Mouse (Mus musculus) bone marrow, adult 2 months (tissue): Measurements from ENCODE around the gene Nalcn. TPM values are rescaled to one million over a fixed set of nuclear protein-coding genes. Genes with fewer than 3 reads are reported as not detected.

Experiments
- H3K27ac ChIP-seq: fragments of 200-500 bp; 2 replicates; pipeline ENCODE4 v1.5.1; 2012; ENCODE audit warnings: low read depth, mild to moderate bottlenecking, control low read depth, inconsistent platforms, low read length; ENCODE audit not compliant: control insufficient read depth, poor library complexity, insufficient read depth
- H3K4me1 ChIP-seq: fragments of 200-500 bp; 2 replicates; pipeline ENCODE4 v1.6.1; 2011; ENCODE audit warnings: low read length; ENCODE audit not compliant: control insufficient read depth, insufficient read depth
- H3K4me3 ChIP-seq: fragments of 200-500 bp; replicated peaks from 2 replicates; pipeline ENCODE3; 2011; ENCODE audit warnings: mild to moderate bottlenecking, low read depth, low read length, control low read depth; ENCODE audit not compliant: control insufficient read depth
- CTCF ChIP-seq: fragments of 200-500 bp; IDR thresholded peaks from 2 replicates; pipeline ENCODE4 v1.5.1; 2011; ENCODE audit warnings: low read length, control low read depth; ENCODE audit not compliant: control insufficient read depth, insufficient read depth
- POLR2A ChIP-seq: fragments of 200-500 bp; IDR thresholded peaks from 2 replicates; pipeline ENCODE4 v1.6.1; 2011; ENCODE audit warnings: low read depth, mild to moderate bottlenecking, control low read depth, low read length, borderline replicate concordance; ENCODE audit not compliant: control insufficient read depth
- WGBS: fragments of 180-500 bp; shearing (Covaris S2); methylation state at CpG from one replicate; pipeline ENCODE4 v1.1.7; 2018; 5-methylcytosine and 5-hydroxymethylcytosine counted together
- polyA plus RNA-seq: library from polyadenylated mRNA; stranded (reverse); fragments of >200 nt; gene quantifications from 2 replicates; pipeline ENCODE4 v1.2.4, GENCODE M21; 2011; ENCODE audit warnings: low replicate concordance; ENCODE audit not compliant: missing spikeins, insufficient read depth, insufficient read length

Nalcn gene
- polyA plus RNA-seq, 1 experiment, result not detected

DNA sequence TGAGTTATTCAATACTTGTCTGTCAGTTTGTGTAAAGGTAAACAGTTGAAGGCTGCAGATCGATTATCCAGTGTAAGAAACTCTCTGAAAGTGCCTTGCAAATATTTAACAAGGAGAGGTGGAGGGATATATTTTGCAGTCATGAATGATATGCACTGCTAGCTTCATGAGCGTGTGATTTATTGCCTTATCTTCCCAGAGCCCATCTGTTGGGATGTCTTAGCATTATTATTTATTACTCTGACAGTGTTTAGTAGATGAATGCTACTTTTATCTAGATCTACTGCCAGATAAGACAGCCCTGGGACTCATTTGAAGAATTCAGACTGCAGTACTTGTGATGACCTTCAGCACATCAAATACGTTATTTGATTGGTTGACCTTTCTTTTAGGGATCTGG is 31.7 kb downstream of the Nalcn start:
- no peak overlapping the region for H3K4me3 ChIP-seq
- no peak overlapping the region for H3K27ac ChIP-seq
- WGBS, result 70% methylated on average over 3 of the region's 3 CpGs
- TF ChIP-seq CTCF, result no peak
- TF ChIP-seq POLR2A, result no peak
- H3K4me1 ChIP-seq, result no peaks in the 10 kb centered on the region

DNA sequence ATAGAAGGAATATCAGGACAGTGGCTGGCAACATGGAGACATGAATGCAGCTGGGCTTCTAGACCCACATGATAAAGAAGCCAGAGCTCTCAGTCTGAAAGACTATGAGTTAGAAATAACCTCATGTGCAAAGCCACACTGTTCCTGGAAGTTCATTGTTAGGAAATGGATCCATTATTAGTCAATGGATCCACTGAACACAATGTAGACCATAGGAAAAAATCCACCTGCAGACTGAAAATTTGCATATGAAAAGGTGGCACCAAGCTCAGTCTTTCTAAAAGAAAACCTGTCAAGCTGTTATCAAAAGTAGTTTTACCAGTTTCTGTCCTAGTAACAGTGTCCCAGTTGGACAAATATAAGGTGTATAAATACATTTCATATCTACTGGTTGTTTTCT is 39.5 kb downstream of the Nalcn start:
- Histone ChIP-seq H3K4me1 (no peaks in the 10 kb centered on the region), H3K27ac (no peak overlapping the region), H3K4me3 (no peak overlapping the region)
- TF ChIP-seq POLR2A (no peak), CTCF (no peak)

DNA sequence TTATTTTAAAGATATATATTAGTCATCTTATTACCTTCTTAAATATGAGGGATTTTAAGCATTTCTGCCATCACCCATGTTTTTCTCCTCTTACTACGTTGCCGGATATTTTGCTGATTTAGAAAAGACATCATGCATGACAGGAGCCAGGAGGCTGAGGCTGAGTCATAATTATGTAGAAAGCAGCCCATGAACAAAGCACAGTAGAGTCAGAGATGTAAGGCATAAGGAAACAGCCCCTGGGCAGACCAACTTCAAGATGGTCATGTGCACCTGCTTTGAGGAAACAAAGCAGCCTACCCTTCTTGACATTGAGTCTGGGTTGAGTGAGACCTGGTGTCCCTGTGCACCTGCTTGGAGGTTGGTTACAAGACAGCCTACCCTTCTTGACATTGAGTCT is 44.5 kb downstream of the Nalcn start:
- WGBS, result 92% methylated on average over 2 of the region's 2 CpGs
- TF ChIP-seq POLR2A, result no peak
- TF ChIP-seq CTCF, result no peak
- H3K27ac ChIP-seq, result no peak overlapping the region
- H3K4me3 ChIP-seq, result no peak overlapping the region
- H3K4me1 ChIP-seq, result no peaks in the 10 kb centered on the region

DNA sequence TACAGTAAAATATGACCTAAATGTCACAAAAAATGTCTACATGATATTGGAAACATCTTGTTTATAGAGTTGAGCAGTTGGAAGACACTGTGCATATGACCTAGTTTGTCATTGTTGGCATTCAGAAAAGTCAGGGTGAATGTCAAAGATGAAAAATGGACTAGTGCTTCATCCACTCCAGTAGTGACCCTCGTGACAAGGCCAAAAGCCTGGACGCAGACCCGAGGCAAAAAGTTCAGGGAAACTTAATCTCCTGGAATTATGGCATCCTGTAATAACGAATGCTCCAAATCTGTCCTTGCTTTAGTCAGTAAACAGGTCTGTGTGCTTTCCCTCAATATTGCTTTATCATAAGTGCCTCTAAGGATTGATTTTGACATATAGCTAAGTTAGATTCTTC is 51.6 kb downstream of the Nalcn start:
- Histone ChIP-seq H3K27ac (no peak overlapping the region), H3K4me1 (no peaks in the 10 kb centered on the region), H3K4me3 (no peak overlapping the region)
- WGBS, result 68% methylated on average over 4 of the region's 4 CpGs
- TF ChIP-seq POLR2A (no peak), CTCF (no peak)

DNA sequence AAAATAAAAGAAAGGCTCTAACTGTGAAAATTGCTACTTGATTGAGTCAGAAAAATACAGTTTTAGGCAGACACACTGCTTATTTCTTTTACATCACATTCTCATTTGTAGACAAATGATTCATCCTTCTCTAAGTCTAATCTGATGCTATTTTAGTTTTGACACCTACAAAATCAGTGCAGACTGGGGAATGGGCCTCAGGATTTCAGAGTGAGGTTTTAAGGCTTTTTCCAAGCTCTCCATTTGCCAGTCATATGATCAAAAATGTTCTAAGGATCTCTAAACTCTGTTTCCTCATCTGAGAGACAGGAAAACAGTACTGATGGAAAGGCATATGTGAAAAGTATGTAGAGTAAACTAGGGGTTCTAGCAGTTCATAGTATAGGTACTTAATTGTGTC is 52.0 kb downstream of the Nalcn start:
- H3K4me1 ChIP-seq, result no peaks in the 10 kb centered on the region
- no peak overlapping the region for H3K4me3 ChIP-seq
- H3K27ac ChIP-seq, result no peak overlapping the region
- no peak for TF ChIP-seq POLR2A
- no peak for TF ChIP-seq CTCF

DNA sequence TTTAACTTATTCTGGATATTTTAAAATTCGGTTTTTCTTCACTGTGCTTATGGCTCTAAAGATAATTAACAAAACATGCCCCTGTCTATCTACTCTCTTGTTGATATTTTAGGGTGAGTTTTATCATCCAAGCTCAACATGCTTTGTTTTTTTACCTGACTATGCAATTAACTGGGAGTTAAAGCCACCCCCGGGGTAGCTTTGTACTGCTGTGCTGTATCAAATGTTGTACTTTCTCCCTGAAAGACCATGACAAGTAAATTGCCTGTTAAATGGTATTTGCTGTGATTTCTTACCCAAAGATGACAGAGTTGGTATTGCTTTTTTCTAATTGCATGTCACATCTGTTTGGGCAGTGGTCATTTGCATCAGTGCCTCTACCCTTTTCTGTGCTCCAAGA is 60.3 kb downstream of the Nalcn start:
- no peak overlapping the region for H3K4me3 ChIP-seq
- no peak overlapping the region for H3K27ac ChIP-seq
- H3K4me1 ChIP-seq, result no peaks in the 10 kb centered on the region
- TF ChIP-seq CTCF (no peak), POLR2A (no peak)
- 65% methylated on average over 2 of the region's 2 CpGs for WGBS

DNA sequence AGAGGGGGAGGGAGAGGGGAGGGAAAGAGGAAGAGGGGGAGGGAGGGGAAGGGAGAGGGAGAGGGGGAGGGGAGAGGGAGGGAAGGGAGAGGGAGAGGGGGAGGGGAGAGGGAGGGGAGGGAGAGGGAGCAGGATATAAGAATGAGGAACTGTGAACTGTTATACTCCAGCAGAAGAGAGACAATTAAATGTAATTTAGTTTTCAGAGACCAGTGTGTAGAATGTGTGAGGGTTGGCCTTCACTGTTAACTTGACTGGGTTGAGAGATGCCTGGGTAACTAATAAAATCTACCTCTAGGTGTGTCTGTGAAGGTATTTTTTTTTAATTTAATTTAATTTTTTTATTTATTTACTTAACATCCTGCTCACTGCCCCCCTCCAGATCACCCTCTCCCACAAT is 71.4 kb downstream of the Nalcn start:
- TF ChIP-seq CTCF (no peak), POLR2A (no peak)
- Histone ChIP-seq H3K4me3 (no peak overlapping the region), H3K27ac (no peak overlapping the region), H3K4me1 (no peaks in the 10 kb centered on the region)

DNA sequence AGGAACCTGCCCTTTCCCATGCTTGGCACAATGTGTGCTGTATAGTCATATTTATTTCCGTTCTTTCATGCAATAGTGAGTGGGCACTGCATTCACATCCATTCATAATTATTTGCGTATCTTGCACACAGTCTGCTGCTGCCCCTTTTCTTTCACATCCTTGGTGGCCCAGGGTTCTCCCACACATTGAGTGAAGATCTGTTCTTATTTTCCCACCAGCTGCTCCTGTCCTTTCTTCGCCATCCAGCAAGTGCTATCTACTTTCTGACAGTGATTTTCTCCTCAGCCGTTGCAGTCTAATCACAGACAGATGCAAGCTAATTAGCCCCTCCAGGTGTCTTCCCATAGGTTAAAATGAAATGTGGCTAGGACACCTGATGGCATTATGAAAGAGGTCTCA is 72.0 kb downstream of the Nalcn start:
- TF ChIP-seq POLR2A, result no peak
- TF ChIP-seq CTCF, result no peak
- no peaks in the 10 kb centered on the region for H3K4me1 ChIP-seq
- 75% methylated on average over 4 of the region's 4 CpGs for WGBS
- H3K4me3 ChIP-seq, result no peak overlapping the region
- H3K27ac ChIP-seq, result no peak overlapping the region

DNA sequence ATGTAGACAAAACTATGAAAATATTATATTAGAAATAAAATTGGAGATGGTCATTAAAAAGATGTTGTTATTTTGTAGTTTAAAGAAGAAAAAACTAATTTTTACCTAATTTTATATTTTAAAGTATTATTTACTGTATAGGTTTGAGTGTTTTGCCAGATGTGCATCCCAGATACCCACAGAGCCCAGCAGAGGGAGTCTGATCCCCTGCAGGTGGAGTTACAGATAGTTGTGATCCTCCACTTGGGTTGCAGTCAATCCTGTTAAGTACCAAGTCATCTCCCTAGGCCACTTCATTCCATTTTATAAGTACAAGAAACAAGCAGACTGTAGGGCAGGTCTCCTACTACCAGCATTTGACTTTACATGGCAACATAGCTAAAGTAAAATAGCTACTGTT is 84.6 kb downstream of the Nalcn start:
- TF ChIP-seq POLR2A (no peak), CTCF (no peak)

DNA sequence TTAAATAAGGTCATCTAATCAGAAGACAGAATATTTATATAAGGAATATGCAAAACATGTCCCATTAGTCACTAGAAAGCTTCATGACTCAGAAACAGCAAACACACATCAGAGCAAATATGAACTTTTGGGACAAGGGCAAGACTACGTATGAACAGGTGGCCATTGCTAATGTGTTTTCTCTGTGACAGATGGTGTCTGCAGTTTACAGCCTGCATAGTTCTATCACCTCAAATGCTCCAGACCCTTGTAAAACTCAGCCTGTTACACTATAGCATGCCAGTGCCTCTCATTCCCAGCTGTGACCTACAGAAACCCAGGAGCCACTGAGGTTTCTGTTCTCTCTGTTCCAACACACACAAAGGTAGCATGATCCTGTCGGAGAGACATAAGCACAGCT is 91.3 kb downstream of the Nalcn start:
- Histone ChIP-seq H3K4me3 (no peak overlapping the region), H3K4me1 (no peaks in the 10 kb centered on the region), H3K27ac (no peak overlapping the region)
- WGBS, result 78% methylated on average over 2 of the region's 2 CpGs
- TF ChIP-seq POLR2A (no peak), CTCF (no peak)

More for the DNA sequence above, 84.6 kb downstream of the Nalcn start:
- Histone ChIP-seq H3K27ac (no peak overlapping the region), H3K4me1 (no peaks in the 10 kb centered on the region), H3K4me3 (no peak overlapping the region)

DNA sequence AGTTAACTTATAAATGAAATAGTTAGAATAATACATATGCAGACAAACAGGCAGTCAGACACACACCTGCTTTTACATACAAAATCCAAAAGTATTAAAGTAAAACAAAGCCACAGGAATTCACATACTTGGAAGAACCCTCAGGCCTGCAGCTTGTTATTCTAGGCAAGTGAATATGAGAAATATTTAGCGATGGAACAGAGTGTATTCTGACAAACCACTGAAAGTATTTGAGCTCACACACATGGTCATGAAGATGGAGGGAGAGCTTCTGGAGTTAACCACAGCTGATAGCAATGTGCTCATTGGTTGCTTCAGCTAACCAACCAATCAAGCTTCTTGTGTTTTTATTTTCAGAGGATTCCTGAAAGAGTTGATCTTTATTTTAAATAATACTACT is 93.9 kb downstream of the Nalcn start:
- TF ChIP-seq CTCF, result no peak
- no peak for TF ChIP-seq POLR2A
- Histone ChIP-seq H3K27ac (no peak overlapping the region), H3K4me3 (no peak overlapping the region), H3K4me1 (no peaks in the 10 kb centered on the region)
- WGBS, result 89% methylated on average over 1 of the region's 1 CpGs
